Mouse (Mus musculus) heart, postnatal 0 days (tissue): ENCODE measurements around the gene Ccdc22. TPM values are rescaled to one million over a fixed set of nuclear protein-coding genes. Genes with fewer than 3 reads are reported as not detected.

ENCODE experiments used
- ATAC-seq: fragments of 200-750 bp; cut with Nextera tagmentation; 2 replicates; pipeline ENCODE4 v1.8.0; 2017; ENCODE audit warnings: low read depth, moderate number of reproducible peaks, moderate library complexity; ENCODE audit not compliant: insufficient read depth
- DNase-seq: peaks from one replicate; pipeline ENCODE4 v3.0.0-alpha.2; 2016; ENCODE audit warnings: low spot score
- H3K27ac ChIP-seq: fragments of 300-500 bp; sonication (generic); 2 replicates; pipeline ENCODE4 v1.5.1; 2014; ENCODE audit warnings: low read depth, mild to moderate bottlenecking
- H3K27me3 ChIP-seq: fragments of 300-500 bp; sonication (generic); 2 replicates; pipeline ENCODE4 v1.6.1; 2014; ENCODE audit warnings: low read length, mixed read lengths; ENCODE audit not compliant: control insufficient read depth, insufficient read depth
- H3K36me3 ChIP-seq: fragments of 300-500 bp; sonication (generic); replicated peaks from 2 replicates; pipeline ENCODE4 v1.6.1; 2014; ENCODE audit warnings: low read length, mixed read lengths; ENCODE audit not compliant: control insufficient read depth, insufficient read depth
- H3K4me1 ChIP-seq: fragments of 300-500 bp; sonication (generic); 2 replicates; pipeline ENCODE4 v1.6.1; 2014; ENCODE audit warnings: antibody characterized with exemption; ENCODE audit not compliant: control insufficient read depth, insufficient read depth
- H3K4me2 ChIP-seq: fragments of 300-500 bp; sonication (generic); 2 replicates; pipeline ENCODE4 v1.6.1; 2014; ENCODE audit warnings: low read depth, mild to moderate bottlenecking, low read length, moderate library complexity
- H3K4me3 ChIP-seq: fragments of 300-500 bp; sonication (generic); 2 replicates; pipeline ENCODE4 v1.5.1; 2014; ENCODE audit warnings: low read depth, low read length
- H3K9ac ChIP-seq: fragments of 300-500 bp; sonication (generic); replicated peaks from 2 replicates; pipeline ENCODE4 v1.6.1; 2014; ENCODE audit warnings: low read depth, low read length, mixed read lengths
- H3K9me3 ChIP-seq: fragments of 300-500 bp; sonication (generic); replicated peaks from 2 replicates; pipeline ENCODE4 v1.6.1; 2016; ENCODE audit warnings: low read length; ENCODE audit not compliant: control insufficient read depth
- CTCF ChIP-seq: IDR thresholded peaks from 2 replicates; pipeline ENCODE4 v1.5.1; 2016; ENCODE audit warnings: antibody characterized with exemption, control low read depth, low read depth
- EP300 ChIP-seq: IDR thresholded peaks from 2 replicates; pipeline ENCODE4 v1.6.1; 2016; ENCODE audit warnings: antibody characterized with exemption, low read depth
- WGBS: fragments of 180-500 bp; shearing (Covaris S2); extraction: QIAGEN DNeasy Blood & Tissue Kit; methylation state at CpG from one replicate; pipeline ENCODE4 v1.1.7; 2014; 5-methylcytosine and 5-hydroxymethylcytosine counted together
- polyA plus RNA-seq: library from polyadenylated mRNA; unstranded; fragments of >200 nt; fragmentation: Nextera tagmentation; extraction: Ambion mirVana; gene quantifications from 2 replicates; pipeline ENCODE4 v1.2.1, GENCODE M21; 2015
- total RNA-seq: library from RNA; depleted of rRNA; stranded (reverse); fragments of >200 nt; gene quantifications from 2 replicates; pipeline ENCODE4 v1.2.3, GENCODE M21; 2014; ENCODE audit warnings: low replicate concordance

Ccdc22 gene
- total and polyA plus RNA-seq, 2 experiments from 2014 or later, result 13.9 to 27.8 TPM

GRCm38 (mm10) chrX:7638401-7639091 lies 33.2 kb upstream of the Ccdc22 start, which contains the start of gene Syp:
Gene Syp (plus strand): TSS chrX:7638471.
- no peak within 1 kb of the TSS for H3K9ac ChIP-seq
- H3K27ac ChIP-seq, result no peak within 1 kb of the TSS
- peak within 1 kb of the TSS; percentile 33 for H3K4me2 ChIP-seq
- ATAC-seq (peak; percentile 69), DNase-seq (peak; percentile 30)
- no peaks in the 10 kb centered on the region for H3K36me3 ChIP-seq
- H3K4me1 ChIP-seq, result no peaks in the 10 kb centered on the region
- 19% methylated on average over 38 of the region's 42 CpGs for WGBS
- TF ChIP-seq CTCF, result no peak
- no peak for TF ChIP-seq EP300
- H3K9me3 ChIP-seq, result no peaks in the 10 kb centered on the region
- H3K27me3 ChIP-seq, result peaks cover 8% of the 10 kb centered on the region; the same call in 1 of the 2 replicates
- peak within 1 kb of the TSS; percentile 13; the same call in 1 of the 2 replicates for H3K4me3 ChIP-seq

GRCm38 (mm10) chrX:7635101-7635500 lies 29.8 kb upstream of the Ccdc22 start:
- Histone ChIP-seq H3K4me3 (no peak overlapping the region), H3K36me3 (no peaks in the 10 kb centered on the region), H3K27me3 (peaks cover 8% of the 10 kb centered on the region; the same call in 1 of the 2 replicates), H3K9me3 (no peaks in the 10 kb centered on the region), H3K4me1 (no peaks in the 10 kb centered on the region), H3K9ac (no peak overlapping the region), H3K4me2 (no peak overlapping the region), H3K27ac (no peak overlapping the region)
- WGBS, result 31% methylated on average over 3 of the region's 3 CpGs
- DNase-seq (no peak), ATAC-seq (no peak)
- TF ChIP-seq CTCF (no peak), EP300 (no peak)

DNA sequence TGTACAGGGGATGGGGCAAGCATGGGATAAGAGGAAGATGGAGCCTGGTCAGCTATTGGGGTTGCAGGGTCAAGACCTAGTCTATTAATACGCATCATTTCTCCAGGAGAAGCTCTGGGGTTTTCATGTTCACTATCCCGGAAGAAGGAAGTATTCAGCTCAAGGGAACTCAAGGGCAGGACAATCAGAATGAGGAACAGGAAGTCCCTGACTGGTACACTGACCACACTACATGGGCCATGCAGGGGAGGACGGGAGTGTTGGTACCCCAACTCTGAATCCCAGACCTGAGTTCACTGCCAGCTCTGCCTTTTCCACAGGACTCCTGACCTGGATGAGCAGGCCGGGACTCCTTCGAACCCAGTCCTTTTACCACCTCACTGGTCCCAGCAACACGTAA lies 27.2 kb upstream of the Ccdc22 start:
- 84% methylated on average over 6 of the region's 6 CpGs for WGBS

GRCm38 (mm10) chrX:7617889-7618551 lies 12.7 kb upstream of the Ccdc22 start:
- DNase-seq (no peak), ATAC-seq (no peak)
- H3K4me1 ChIP-seq, result no peaks in the 10 kb centered on the region
- no peak overlapping the region for H3K9ac ChIP-seq
- H3K4me3 ChIP-seq, result no peak overlapping the region
- H3K9me3 ChIP-seq, result no peaks in the 10 kb centered on the region
- no peak overlapping the region for H3K4me2 ChIP-seq
- H3K36me3 ChIP-seq, result no peaks in the 10 kb centered on the region
- no peak overlapping the region for H3K27ac ChIP-seq
- TF ChIP-seq CTCF (no peak), EP300 (no peak)
- H3K27me3 ChIP-seq, result no peaks in the 10 kb centered on the region
- 67% methylated on average over 12 of the region's 12 CpGs for WGBS

More for the DNA sequence above, 27.2 kb upstream of the Ccdc22 start:
- Histone ChIP-seq H3K36me3 (no peaks in the 10 kb centered on the region), H3K4me1 (no peaks in the 10 kb centered on the region), H3K9ac (no peak overlapping the region), H3K27ac (no peak overlapping the region), H3K4me2 (no peak overlapping the region), H3K4me3 (no peak overlapping the region), H3K9me3 (no peaks in the 10 kb centered on the region), H3K27me3 (no peaks in the 10 kb centered on the region)
- ATAC-seq, result no peak
- DNase-seq, result no peak
- TF ChIP-seq CTCF (no peak), EP300 (no peak)

DNA sequence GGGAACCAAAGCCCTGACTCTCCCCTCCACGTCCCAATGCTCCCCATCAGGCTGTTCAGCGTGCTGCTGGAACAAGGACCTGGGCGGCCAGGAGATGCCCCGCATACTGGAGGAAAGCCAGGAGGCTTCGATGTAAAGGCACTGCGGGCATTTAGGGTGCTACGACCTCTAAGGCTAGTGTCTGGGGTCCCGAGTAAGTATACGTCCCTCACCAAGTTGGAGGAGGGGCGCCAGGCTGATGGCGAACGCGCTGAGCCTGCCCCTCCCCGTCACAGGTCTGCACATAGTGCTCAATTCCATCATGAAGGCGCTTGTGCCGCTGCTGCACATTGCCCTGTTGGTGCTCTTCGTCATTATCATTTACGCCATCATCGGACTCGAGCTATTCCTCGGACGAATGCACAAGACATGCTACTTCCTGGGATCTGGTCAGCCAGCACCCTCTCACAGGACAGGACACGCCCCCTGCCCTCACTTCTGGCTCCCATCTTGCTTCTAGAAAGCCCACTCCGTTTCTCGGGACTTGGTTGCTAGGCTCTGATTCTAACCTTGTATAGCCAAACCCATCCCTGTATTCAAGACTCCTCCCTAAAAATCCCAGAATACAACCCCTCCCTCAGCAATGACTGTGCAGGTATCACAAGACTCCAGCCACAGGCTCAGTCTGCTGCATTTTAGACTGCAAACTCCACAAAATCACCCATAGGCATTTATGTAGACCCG lies 5.4 kb upstream of the Ccdc22 start:
- no peak overlapping the region for H3K27ac ChIP-seq
- H3K4me2 ChIP-seq, result peak overlapping the region; percentile 60
- DNase-seq, result no peak
- no peaks in the 10 kb centered on the region for H3K27me3 ChIP-seq
- 28% methylated on average over 26 of the region's 26 CpGs for WGBS
- H3K9me3 ChIP-seq, result no peaks in the 10 kb centered on the region
- H3K36me3 ChIP-seq, result no peaks in the 10 kb centered on the region
- H3K4me1 ChIP-seq, result no peaks in the 10 kb centered on the region
- H3K9ac ChIP-seq, result no peak overlapping the region
- TF ChIP-seq EP300 (no peak), CTCF (no peak)
- no peak for ATAC-seq
- H3K4me3 ChIP-seq, result peak overlapping the region; percentile 33
